ENCODE assay signal across 13 mouse cellular contexts in genomic region chr4:24631177-24631911, GRCm38 (mm10).
DNase-seq lines count a peak whose midpoint lies in the region; ATAC-seq and TF ChIP-seq lines count a peak whose summit lies in the region.
"Had no signal": no experiment of that assay in that cellular context is flagged by ENCODE, and none has a peak within 500 bp of the region (broad histone marks: within the 10 kb centered on the region; RNA-seq: fewer than 3 reads in every experiment).

No protein-coding gene starts in this region.

- H3K4me3 ChIP-seq in neural tube, embryonic 13.5 days = no peak overlapping the region
- no peak overlapping the region for H3K4me3 ChIP-seq in hindbrain, embryonic 12.5 days
- no peak overlapping the region for H3K4me3 ChIP-seq in neural tube, embryonic 14.5 days (ENCODE audit: low read depth, low read length)
- no peak overlapping the region for H3K4me3 ChIP-seq in kidney, adult 2 months (ENCODE audit: insufficient read depth, low read depth, low read length)
- H3K4me3 ChIP-seq in heart, adult 2 months = no peak overlapping the region

- no peak for TF ChIP-seq POLR2A in kidney, adult 2 months (IDR thresholded peaks at IDR 0.05; ENCODE audit: low read depth, low read length)
- TF ChIP-seq POLR2A in heart, adult 2 months (IDR thresholded peaks at IDR 0.05; ENCODE audit: insufficient read depth, low read depth, low read length) = no peak

- no peak for DNase-seq in neural tube, embryonic 10.5 days (ENCODE audit: extremely low spot score, low spot score)
- peak; percentile 73 for DNase-seq in cerebellum, adult 9-11 months
- no peak for DNase-seq in kidney, postnatal 25 days
- DNase-seq in kidney, adult 2 months = no peak
- no peak for DNase-seq in heart, adult 2 months
- DNase-seq: gastrocnemius, postnatal 36 days; layer of hippocampus, postnatal 36 days had no signal

- H3K9ac ChIP-seq in neural tube, embryonic 13.5 days = no peak overlapping the region
- no peak overlapping the region for H3K9ac ChIP-seq in hindbrain, embryonic 12.5 days
- no peak overlapping the region for H3K9ac ChIP-seq in neural tube, embryonic 14.5 days (replicated peaks; ENCODE audit: low read depth, low read length)
- H3K9ac ChIP-seq in heart, adult 2 months (ENCODE audit: low read depth, low read length) = no peak overlapping the region
- H3K9ac ChIP-seq: liver, embryonic 14.5 days had no signal

- no peaks in the 10 kb centered on the region for H3K27me3 ChIP-seq in neural tube, embryonic 13.5 days
- no peaks in the 10 kb centered on the region for H3K27me3 ChIP-seq in hindbrain, embryonic 12.5 days
- no peaks in the 10 kb centered on the region for H3K27me3 ChIP-seq in neural tube, embryonic 14.5 days (ENCODE audit: control insufficient read depth, insufficient read depth, low read length)
- no peaks in the 10 kb centered on the region; the same call in 1 of the 2 replicates for H3K27me3 ChIP-seq in kidney, adult 2 months (replicated peaks; ENCODE audit: control insufficient read depth, insufficient read depth, low read length)
- H3K27me3 ChIP-seq in heart, adult 2 months (ENCODE audit: control insufficient read depth, insufficient read depth, low read length) = no peaks in the 10 kb centered on the region
- H3K27me3 ChIP-seq: CH12.LX had no signal

- H3K36me3 ChIP-seq in neural tube, embryonic 13.5 days = no peaks in the 10 kb centered on the region
- H3K36me3 ChIP-seq in hindbrain, embryonic 12.5 days = no peaks in the 10 kb centered on the region
- no peaks in the 10 kb centered on the region for H3K36me3 ChIP-seq in neural tube, embryonic 14.5 days (ENCODE audit: control insufficient read depth, insufficient read depth, low read length)
- no peaks in the 10 kb centered on the region for H3K36me3 ChIP-seq in kidney, adult 2 months (ENCODE audit: control insufficient read depth, insufficient read depth, low read length)
- H3K36me3 ChIP-seq in heart, adult 2 months (ENCODE audit: control insufficient read depth, insufficient read depth, low read length) = no peaks in the 10 kb centered on the region

- no peak for TF ChIP-seq EP300 in heart, adult 2 months (IDR thresholded peaks at IDR 0.05; ENCODE audit: insufficient read depth, low read depth, low read length)

- 70% methylated on average over 9 of the region's 9 CpGs for WGBS in neural tube, embryonic 13.5 days
- 62% methylated on average over 9 of the region's 9 CpGs for WGBS in hindbrain, embryonic 12.5 days
- WGBS in neural tube, embryonic 14.5 days = 65% methylated on average over 9 of the region's 9 CpGs
- 73% methylated on average over 9 of the region's 9 CpGs for WGBS in kidney, adult 2 months
- 73% methylated on average over 9 of the region's 9 CpGs for WGBS in heart, adult 2 months

- H3K4me2 ChIP-seq in neural tube, embryonic 13.5 days = no peak overlapping the region
- no peak overlapping the region for H3K4me2 ChIP-seq in hindbrain, embryonic 12.5 days (replicated peaks)
- no peak overlapping the region for H3K4me2 ChIP-seq in neural tube, embryonic 14.5 days (ENCODE audit: low read depth, low read length)

- H3K4me1 ChIP-seq in neural tube, embryonic 13.5 days (replicated peaks) = 0 out of 2 replicates have a peak, but pooled peaks cover 2% of the 10 kb centered on the region
- peaks cover 8% of the 10 kb centered on the region for H3K4me1 ChIP-seq in hindbrain, embryonic 12.5 days
- no peaks in the 10 kb centered on the region for H3K4me1 ChIP-seq in neural tube, embryonic 14.5 days (ENCODE audit: control insufficient read depth, insufficient read depth, low read length)
- no peaks in the 10 kb centered on the region for H3K4me1 ChIP-seq in kidney, adult 2 months (ENCODE audit: control insufficient read depth, insufficient read depth, low read length)
- H3K4me1 ChIP-seq in heart, adult 2 months (ENCODE audit: control insufficient read depth, insufficient read depth, low read length) = no peaks in the 10 kb centered on the region

- intact Hi-C loops in heart, adult 2 months (cut with DNase I) = no loop called here

- no peaks in the 10 kb centered on the region for H3K9me3 ChIP-seq in neural tube, embryonic 13.5 days
- H3K9me3 ChIP-seq in hindbrain, embryonic 12.5 days (replicated peaks) = no peaks in the 10 kb centered on the region
- no peaks in the 10 kb centered on the region for H3K9me3 ChIP-seq in neural tube, embryonic 14.5 days (ENCODE audit: control insufficient read depth, low read length)

- peak; percentile 32; the same call in 1 of the 2 replicates for ATAC-seq in neural tube, embryonic 13.5 days (ENCODE audit: low read depth)
- peak; percentile 77 for ATAC-seq in hindbrain, embryonic 12.5 days (ENCODE audit: low FRiP score)
- ATAC-seq in neural tube, embryonic 14.5 days (ENCODE audit: low read depth) = peak; percentile 54
- ATAC-seq: inflammation-experienced regulatory T-cells, adult 6 months had no signal

- no peak for TF ChIP-seq CTCF in kidney, adult 2 months (conservative IDR thresholded peaks at IDR 0.05; ENCODE audit: insufficient read depth, insufficient read length, low read depth, low read length)
- TF ChIP-seq CTCF in heart, adult 2 months (IDR thresholded peaks at IDR 0.05) = no peak

- peak overlapping the region; percentile 30; the same call in 1 of the 2 replicates for H3K27ac ChIP-seq in neural tube, embryonic 13.5 days (replicated peaks)
- H3K27ac ChIP-seq in hindbrain, embryonic 12.5 days = peak overlapping the region; percentile 49
- peak overlapping the region; percentile 28; the same call in 1 of the 2 replicates for H3K27ac ChIP-seq in neural tube, embryonic 14.5 days (ENCODE audit: low read depth, low read length)
- no peak overlapping the region for H3K27ac ChIP-seq in kidney, adult 2 months (ENCODE audit: insufficient read depth, low read depth, low read length)
- no peak overlapping the region for H3K27ac ChIP-seq in heart, adult 2 months
- H3K27ac ChIP-seq: liver, embryonic 14.5 days had no signal

- H3K79me2 ChIP-seq in heart, adult 2 months (replicated peaks; ENCODE audit: control insufficient read depth, insufficient read depth, low read length) = no peaks in the 10 kb centered on the region

Comparison
In these comparisons a context has a peak if more than half of its experiments do, and no peak if none do; other contexts are left out.
1. H3K27ac ChIP-seq: peak in neural tube, embryonic 13.5 days (single experiment), hindbrain, embryonic 12.5 days (single experiment) and neural tube, embryonic 14.5 days (single experiment); none in kidney, adult 2 months (single experiment) and heart, adult 2 months (single experiment).
2. Peak in every context shown above with its lines, with median percentiles within 50 percentile points of each other: ATAC-seq.